Mouse (Mus musculus): ENCODE results near the gene Ndfip2.

The Ndfip2 gene

DNA sequence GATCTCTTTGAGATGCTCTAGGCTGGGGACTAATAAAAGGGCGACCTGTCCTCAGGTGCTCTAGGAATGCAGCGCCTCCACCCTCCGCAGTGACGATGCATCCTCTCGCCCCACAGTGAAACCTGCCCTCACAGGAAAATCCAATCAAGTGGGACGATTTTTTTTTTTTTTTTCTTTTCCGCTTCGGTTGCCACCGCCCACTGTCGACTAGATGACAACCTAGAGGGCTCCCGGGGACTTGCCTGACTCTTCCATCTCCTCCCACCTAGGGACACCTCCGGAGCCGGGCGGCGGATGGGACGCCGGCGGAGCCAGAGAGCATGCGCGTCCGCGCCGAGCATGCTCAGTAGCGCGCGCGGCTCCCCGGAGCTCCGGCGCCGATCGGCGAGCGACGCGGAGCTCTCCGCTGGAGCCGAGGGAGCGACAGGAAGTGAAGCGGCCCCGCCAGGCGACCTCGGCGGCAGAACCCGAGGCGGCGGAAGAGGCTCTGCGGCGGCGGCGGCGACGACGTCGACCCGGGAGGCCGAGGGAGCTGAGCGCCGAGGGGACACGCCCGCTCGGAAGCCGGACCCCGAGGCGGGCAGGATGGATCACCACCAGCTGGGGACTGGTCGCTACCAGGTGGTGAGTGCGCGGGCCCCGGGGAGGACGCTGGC, at the start of gene Ndfip2:
TSS of gene Ndfip2 (plus strand) at position 195 of the 656 bp plus-strand sequence.
- no peak for DNase-seq (ENCODE audit: extremely low read depth, low read depth, low spot score)

DNA sequence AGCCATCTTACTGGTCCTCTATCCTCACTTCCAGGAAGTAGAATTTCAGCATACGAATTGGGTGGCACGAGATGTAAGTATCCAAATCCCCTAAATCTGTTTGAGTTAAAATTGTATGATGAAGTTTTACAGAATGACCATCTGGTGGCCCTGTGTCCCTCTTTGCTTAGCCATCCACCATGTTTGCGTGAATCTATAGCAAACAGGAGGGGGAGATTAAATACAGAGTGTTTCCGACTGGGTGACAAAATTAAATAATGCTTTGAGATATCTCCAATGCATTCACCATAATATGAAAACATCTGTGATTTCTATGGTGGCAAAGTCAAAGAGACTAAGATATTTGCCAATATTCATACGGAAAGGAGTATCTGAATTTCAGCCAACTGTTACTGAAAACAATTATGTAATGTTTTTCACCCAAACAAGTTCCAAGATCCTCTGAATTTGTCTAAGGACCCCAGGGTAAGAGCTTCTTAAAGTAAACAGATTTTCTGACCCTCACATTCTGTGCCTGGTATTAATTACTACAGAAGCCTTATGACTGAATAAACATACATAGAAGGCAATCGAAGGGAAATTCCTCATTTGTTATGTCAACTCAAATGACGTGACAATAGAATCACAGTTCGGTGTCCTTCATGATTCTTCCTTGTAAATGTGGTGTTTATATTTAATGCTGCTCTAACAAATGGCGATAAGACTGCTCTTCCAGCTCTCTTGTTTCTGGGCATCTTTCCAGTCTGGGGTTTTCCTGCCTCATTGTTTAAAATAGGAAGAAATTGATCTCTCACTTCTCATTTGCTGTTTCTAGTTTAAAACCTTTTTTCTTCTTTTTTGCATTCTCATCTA, 38.6 kb upstream of the Ndfip2 start:
- no peak for DNase-seq (ENCODE audit: extremely low read depth, low read depth, low spot score)

DNA sequence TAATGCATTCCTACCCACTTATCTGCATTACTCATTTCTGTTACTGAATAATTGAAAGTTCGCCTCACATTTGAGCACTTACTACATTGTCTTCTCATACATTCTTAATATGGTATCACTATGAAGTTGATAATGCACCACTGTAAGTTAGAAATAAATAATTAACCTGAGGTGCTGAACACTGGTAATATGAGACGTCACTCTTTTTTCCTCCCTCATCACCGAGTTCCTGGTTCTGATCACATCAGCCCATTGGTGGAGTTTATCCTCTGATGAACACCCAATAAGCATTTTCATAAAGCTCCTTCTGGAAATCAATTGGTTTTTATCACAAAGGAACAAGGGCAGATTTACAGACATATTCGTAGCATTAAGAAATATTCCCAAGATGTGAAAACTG, 36.1 kb upstream of the Ndfip2 start:
- DNase-seq (ENCODE audit: extremely low read depth, low read depth, low spot score): no peak

DNA sequence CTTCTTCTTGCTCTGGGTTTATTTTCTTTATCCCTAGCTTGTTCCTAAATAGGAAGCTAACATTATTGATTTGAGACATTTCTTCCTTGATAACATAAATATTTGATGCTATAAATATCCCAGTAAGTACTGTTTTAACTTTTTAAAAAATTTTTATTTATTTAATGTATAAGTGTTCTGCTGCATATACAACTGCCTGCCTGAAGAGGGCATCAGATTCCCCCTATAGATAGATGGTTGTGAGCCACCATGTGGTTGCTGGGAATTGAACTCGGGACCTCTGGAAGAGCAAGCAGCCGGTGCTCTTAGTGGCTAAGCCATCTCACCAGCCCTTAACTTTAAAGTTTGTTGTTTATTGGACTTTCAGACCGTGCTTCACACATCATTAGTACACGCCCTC, 32.6 kb upstream of the Ndfip2 start:
- DNase-seq (ENCODE audit: extremely low read depth, low read depth, low spot score): no peak

DNA sequence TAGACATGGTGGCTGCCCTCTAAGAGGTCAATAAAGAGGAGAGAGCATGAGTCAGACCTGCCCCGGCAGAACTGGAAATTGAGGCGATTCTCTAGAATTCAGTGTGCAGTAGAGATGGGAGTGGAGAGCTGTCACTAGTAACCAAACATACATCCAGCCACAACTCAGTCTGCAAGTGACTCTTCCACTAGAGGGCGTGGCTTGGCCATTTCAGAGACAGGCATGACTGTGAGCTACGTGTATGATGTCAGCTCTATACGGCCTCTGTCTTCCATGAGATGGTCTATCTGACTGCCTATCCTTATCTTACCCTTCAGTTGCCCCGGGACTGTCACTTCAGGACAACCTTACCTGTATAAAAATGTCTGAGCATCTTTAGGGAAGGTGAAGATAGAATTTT, 26.0 kb upstream of the Ndfip2 start:
- no peak for DNase-seq (ENCODE audit: extremely low read depth, low read depth, low spot score)

DNA sequence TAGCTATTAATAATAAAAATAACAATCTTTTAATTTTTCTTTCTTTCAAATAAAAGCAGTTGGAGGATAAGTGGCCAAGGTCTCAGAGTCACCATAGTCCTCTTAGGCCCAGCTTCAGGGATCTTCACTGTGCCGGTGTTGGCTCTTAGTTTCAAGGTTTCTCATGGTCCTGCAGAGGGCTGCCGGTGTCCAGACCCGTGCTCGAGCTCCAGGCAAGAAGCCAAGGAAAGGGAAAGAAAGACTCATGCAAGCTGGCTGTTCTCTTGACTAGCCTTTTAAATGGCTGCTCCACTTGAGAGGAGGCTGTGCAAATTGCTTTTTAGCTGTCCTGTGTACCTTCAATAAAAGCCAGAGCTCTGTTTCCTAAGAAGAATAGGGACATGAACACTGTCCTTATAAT, 21.8 kb upstream of the Ndfip2 start:
- no peak for DNase-seq (ENCODE audit: extremely low read depth, low read depth, low spot score)

DNA sequence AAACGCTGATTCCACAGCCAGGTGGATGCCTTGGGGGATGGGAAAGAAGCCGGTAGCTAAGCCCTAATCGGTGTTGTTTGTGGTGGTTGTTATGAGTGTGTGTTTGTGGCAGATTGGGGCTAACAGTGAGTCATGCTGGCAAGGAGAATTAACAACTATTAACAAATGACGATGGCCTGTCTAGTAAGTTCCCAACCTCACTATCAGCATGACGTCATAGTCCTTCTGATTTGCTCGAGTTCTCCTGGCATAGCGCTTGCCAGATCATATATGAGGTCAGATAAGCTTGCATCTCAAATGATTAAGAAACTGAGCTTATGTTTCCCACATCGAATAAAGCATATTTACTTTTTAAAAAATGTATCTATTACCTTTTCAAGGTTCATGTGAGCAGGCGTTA, 20.6 kb upstream of the Ndfip2 start:
- DNase-seq (ENCODE audit: extremely low read depth, low read depth, low spot score): no peak

DNA sequence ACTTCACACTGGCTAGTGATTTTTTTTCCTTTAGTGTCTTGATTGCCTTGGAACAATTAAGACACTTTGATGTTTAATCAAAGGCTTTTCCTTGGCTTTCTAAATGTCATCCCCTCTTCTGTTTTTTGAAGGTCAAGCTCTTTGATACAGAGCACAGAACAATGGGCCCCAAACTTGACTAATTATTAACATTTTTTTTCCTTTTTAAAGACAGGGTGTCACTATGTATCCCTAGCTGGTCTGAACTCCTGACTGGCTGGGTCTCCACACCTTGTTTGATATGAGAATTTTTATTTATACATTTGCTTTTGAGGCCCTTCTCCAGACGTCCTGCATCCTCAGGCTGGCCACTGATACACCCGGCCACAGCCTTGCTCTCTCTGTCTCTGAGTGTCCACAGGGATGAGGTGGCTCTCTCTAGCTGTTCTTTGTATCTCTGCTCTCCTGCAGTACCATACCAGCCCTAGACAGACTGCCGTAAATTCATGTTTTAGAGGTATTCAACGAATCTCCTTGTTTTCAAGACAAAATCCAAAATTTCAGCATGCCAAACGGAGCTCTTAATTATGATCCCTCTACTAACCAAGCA, 19.8 kb upstream of the Ndfip2 start:
- DNase-seq (ENCODE audit: extremely low read depth, low read depth, low spot score): no peak

DNA sequence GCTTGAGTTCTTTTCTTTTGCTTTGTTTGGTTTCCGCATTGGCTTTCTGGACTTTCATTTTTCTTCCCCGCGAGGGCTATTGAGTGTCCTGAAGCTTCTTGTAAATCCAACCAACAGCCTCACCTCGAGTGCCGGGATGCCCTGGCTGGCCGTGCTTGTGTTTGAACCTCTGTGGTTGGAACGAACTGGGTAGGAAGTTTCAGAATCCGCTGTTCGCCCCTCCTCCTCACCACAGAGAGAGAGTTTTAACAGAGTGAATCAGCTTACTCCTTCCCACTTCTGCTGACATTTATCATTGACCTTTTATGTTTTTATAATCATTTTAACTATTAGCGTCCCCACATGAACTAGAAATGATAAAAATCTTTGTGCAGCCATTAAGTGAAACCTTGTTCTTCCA, 18.3 kb upstream of the Ndfip2 start:
- no peak for DNase-seq (ENCODE audit: extremely low read depth, low read depth, low spot score)

DNA sequence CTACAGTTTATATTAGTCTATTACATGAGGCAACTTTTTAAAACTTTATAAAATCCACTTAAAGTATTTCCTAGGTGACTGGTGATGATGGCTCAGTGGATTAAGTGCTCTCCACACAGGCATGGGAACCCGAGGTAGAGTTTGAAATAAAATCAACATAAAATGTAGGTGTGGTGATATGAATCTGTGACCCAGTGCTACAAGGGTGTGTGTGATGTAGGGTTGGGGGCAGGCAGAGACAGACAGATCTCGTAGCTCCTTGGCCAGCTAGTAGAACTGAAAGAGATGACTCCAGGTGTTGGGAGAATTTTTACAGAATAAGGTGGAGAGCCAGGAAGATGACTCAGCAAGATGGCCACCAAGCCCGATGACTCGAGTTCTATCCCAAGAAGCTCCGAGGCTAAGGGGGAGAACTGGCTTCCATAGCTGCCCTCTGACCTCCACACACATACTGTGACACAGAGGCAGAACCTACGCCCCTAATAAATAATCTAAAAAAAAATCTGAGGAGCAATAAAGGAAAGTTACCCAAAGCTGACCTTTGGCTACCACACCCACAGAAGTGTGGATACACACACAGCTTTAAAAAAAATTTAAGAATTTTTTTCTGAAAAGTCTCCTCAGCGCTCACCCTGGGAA, 14.4 kb upstream of the Ndfip2 start:
- no peak for DNase-seq (ENCODE audit: extremely low read depth, low read depth, low spot score)

DNA sequence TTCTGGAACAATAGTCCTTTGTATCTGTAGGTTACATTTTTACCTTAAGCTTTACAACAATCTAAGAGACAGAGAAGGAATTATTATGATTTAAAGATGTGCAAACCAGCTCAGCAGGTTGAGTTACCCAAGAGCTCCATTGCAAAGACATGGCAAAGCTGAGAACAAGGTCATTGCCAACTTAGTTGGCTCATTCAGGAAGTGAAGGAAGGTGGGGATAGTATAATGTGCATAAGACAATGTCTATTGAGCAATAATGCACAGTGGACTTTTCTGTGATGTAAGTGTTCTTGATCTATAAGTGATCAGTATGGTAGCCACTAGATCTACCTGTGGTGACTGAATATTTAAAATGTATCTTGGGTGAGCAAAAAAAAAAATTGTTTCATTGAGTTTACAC, 7.3 kb upstream of the Ndfip2 start:
- DNase-seq (ENCODE audit: extremely low read depth, low read depth, low spot score): peak; percentile 97

DNA sequence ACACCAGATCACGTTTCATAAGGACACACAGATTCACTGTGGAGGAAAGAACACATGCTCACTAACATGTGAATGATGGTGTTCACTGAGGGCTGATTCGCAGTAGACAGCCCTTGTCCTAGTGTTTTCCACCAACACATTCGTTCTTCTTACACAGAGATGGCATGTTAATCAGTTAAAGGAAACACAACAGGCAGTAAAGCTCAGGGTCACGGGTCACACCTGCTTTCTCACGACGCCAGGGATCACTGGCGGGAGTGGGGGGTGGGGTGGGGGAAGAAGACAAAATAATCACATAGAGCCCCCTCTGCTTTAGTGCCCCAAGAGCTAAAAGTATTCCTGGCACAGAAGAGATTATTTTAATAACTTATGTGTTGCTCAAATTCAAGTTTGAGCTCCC, 5.1 kb upstream of the Ndfip2 start:
- DNase-seq (ENCODE audit: extremely low read depth, low read depth, low spot score): no peak

DNA sequence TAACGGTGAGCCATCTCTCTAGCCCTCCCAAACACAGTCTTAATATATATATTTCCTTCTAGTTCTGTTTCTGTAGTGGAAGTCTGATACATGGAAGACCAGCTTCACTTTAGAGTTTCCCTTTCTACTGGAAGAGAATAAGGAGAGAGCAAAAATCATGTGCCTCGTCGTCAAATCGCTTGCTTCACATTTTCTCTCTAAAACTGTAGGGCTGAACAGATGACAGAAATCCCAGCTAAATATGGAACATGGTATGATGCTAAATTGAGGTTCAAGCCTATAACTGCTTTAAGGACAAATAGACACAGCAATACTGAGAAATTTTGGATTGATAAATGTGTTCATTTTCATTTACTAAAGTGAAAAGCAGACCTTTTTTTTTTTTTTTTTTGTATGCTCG, 4.0 kb upstream of the Ndfip2 start:
- no peak for DNase-seq (ENCODE audit: extremely low read depth, low read depth, low spot score)

DNA sequence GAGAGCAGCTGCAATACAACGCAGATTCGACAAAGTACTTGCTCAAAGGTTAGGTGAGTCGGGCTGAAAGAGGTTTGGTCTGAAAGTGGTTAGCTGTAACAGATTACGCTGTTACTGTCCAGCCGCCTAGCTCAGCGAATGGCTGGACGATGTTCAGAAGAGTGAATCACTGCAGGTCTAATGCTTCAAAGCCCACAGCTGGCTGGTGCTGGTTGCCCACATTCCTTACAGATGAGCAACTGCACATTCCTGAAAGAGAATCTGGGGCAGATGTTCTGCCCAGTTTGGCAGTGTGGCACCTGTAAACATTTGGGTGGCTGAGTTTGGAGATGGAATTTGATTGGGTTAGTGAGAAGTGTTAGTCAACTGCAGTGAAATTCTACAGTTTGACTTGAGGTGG, 2.8 kb upstream of the Ndfip2 start:
- DNase-seq (ENCODE audit: extremely low read depth, low read depth, low spot score): no peak

DNA sequence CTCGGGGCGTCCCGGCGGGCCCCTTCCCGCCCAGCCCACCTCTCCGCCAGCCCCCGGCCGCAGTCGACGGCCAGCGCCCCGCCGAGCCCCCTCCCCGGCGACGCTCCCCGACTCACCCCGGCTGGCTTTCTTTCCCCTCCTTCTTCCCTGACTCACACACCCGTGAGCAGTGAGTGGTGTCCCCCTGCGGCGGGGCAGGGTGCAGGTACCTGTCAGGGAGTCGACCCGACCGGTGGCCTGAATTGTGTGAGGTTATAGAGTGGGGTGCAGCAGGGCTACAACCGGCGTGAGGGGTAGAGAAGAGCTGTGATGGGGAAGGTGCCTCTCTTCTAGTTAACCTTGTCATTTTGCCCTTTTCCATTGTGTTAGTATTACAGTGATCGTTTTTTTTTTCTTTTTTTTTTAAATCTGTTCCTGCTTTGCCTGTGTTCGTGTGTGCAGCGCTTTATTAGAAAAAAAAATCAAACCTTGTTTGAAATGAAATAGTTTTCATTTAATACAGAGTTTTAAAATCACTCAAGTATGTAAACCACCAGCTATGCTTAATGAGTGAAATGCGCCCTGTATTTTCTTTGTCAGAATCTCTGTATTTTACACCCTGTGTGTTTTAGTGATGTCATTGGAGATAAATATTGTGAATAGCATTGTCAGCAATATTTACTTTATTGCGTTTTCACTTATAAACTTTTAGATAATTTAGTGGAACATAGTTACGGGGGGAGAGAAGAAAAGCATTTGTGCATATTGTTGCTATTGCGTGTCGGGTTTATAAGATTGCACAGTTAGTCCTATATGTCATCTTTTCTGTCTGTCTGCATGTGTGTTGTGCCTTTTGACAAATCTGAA, 885 bp downstream of the Ndfip2 start:
- DNase-seq (ENCODE audit: extremely low read depth, low read depth, low spot score): no peak

DNA sequence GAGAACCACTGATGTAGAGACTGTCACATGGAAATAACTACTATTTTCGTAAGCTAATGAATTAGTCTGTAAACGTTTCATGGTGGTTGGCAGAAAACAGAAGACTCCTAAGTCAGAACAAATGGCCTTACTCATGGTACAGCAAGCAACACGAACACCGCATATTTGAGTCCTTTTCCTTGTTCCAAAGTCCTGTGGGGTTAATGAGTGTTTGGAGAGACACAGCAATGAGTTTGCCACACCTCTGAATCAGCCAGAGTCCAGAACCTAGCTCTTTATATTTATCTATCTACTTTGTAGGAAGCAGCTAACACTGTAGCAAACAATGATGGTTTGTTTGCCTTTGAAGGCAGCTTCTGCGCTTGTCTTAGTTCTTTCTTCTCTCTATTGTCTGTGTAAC, 4.5 kb downstream of the Ndfip2 start:
- no peak for DNase-seq (ENCODE audit: extremely low read depth, low read depth, low spot score)

DNA sequence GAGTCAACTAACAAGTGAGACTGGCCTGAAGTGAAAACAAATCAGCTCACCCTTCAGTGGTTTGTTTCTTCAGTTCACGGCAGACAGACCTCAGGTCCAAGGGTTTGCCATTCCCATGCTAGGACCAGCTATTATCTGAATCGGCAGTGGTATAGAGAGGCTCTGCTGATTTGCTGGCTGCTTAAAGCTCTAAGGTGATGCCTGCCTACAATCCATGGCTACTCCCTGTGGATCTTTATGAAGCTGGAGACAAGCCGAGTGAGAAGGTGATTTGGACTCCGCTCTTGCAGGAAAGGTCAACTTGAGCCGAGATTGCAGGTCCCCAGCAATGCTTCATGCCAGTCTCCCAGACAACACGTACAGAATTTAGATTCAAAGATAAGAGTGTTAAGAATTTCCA, 8.7 kb downstream of the Ndfip2 start:
- no peak for DNase-seq (ENCODE audit: extremely low read depth, low read depth, low spot score)

DNA sequence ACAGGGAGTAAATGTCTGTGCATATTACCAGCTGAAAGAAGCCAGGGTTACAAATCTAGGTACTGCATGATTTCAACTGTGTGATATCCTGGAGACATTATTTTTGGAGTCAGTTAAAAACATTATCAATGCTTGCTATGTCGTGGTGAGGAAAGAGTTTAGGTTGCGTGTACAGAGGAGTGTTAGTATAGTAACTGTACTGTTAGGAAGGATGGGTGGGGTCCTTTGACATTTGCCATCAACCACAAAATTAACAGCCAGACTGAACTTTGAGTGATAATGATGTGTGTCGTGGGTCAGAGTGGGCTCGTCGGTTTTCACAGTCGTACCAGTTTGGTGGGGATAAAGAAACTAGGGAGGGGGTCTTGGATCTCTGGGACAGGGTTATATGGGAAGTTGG, 13.7 kb downstream of the Ndfip2 start:
- no peak for DNase-seq (ENCODE audit: extremely low read depth, low read depth, low spot score)

DNA sequence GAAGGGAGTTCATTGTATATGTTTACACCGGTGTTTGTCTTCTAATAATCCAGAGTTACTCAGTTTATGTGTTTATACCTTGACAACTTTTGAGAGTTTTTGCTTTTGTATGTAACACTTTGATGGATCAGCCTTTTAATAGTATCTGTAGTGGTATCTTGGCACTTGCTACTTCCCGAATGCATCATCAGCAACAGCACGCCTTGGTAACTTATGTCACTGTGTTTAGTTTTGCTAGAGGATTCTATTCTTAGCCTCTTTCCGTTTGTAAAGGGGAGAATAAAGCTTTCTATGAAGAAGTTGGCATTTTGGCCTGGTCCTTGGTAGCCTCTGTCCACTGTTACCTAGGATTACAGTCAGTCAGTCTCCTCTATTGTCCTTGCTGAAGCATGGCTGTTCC, 14.2 kb downstream of the Ndfip2 start:
- no peak for DNase-seq (ENCODE audit: extremely low read depth, low read depth, low spot score)

DNA sequence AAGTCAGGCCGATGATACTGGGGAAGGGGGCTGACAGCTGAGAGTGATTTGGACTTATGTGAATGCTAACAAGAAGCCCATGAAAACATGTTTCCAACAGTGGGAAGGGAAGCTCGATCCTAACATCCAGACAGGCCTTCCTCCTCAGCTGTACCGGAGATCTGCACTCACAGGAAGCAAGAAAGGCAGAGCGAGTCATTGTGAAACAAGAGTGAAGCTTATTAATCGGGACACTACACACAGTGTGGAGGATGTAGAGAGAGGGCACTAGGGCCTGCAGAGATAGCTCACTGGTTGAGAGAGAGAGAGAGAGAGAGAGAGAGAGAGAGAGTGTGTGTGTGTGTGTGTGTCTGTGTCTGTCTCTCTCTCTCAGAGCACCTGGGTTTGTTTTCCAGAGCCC, 16.8 kb downstream of the Ndfip2 start:
- DNase-seq (ENCODE audit: extremely low read depth, low read depth, low spot score): no peak

DNA sequence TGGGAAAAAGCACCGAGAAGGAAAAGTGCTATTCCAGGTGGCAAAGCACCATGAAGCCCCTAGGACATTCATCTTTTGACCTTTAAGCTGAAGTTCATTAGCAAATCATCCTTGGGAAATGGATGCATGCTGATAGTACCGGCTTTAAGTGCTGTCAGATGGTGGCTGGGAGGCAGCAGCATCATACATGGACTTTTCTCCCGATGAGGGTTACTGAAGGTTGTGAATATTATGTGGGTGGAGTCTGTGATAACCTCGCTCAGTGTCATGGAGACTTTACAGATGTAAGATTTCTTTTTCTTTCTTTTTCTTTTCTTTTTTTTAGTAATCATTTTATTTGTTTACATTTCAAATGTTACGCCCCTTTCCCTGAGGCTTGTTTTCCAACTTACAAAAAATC, 18.9 kb downstream of the Ndfip2 start:
- DNase-seq (ENCODE audit: extremely low read depth, low read depth, low spot score): no peak
